Mouse (Mus musculus) urinary bladder, adult 2 months (tissue): Measurements from ENCODE around the gene Wiz. TPM values are rescaled to one million over a fixed set of nuclear protein-coding genes. Genes with fewer than 3 reads are reported as not detected.

Experiments
- DNase-seq: peaks from one replicate; pipeline ENCODE4 v3.0.0; 2022; ENCODE audit warnings: low spot score
- polyA plus RNA-seq: library from polyadenylated mRNA; depleted of rRNA; stranded (reverse); fragments of >200 nt; gene quantifications from 2 replicates; pipeline ENCODE4 v1.2.3, GENCODE M21; 2012; rRNA removed

Gene Wiz
- polyA plus RNA-seq, result 28.3 and 34.2 TPM in 2 replicates

DNA sequence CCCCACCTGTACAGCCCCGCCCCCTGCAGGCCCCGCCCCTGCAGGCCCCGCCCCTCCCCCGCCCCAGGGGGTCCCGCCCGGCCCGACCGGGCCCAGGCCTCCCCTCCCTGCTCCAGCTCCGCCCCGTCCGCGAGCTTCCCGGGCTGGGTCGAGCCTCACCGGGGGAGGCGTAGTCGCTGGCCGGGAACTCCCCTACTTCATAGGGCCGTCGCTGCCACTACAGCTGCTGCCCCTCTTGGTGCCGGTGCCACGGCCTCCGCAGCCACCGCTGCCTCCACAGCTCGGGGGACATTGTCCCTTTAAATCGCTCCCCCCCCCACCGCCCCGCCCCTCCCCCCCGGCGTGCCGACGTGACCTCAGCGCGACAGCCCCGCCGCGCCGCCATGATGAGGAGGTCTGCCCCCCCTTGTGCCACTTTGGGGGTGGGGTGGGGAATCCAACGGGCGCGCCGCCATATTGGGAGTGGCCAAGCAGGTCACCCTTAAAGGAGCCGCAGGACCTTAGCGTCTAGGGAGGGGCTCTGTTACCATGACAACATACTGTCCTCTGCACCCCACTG is at the start of gene Wiz:
Gene Wiz (minus strand): TSS at position 339 of the 559 bp plus-strand sequence.
- DNase-seq, result peak; percentile 87

DNA sequence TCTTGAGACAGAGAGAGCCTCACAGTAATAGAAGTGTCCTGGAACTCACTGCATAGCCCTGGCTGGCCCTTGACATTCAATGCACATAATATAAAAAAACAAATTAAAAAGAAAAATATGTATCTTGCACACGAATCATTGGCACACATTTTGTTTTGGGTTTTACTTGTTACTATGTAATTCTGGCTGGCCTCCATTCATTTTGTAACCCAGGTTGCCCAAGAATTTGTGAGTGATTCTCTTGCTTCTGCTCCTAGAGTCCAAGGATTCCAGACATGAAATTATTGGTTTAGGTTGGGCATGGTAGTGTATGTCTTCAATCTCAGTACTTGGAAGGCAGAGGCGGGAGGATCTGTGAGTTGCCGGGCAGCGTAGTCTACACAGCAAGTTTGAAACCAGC is 47.9 kb upstream of the Wiz start:
- no peak for DNase-seq

DNA sequence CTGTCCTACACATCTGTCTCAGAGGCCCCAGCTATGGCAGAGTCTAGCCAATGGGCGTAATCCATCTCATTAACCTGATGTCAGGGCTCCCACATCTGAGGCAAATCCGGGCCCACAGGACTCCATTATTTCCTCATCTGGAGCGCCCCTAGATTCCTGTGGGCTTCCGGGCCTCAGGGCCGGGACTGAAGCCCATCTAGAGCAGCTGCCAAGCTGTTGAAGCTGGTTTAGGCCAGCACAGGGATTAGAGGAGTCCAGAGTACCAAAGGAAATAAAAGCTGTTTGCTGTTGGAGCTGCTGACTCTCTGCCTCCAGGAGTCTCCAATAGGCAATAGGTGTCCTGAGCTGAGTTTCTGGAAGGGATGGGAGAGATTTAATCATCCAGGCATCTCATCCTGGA is 45.9 kb upstream of the Wiz start:
- no peak for DNase-seq

DNA sequence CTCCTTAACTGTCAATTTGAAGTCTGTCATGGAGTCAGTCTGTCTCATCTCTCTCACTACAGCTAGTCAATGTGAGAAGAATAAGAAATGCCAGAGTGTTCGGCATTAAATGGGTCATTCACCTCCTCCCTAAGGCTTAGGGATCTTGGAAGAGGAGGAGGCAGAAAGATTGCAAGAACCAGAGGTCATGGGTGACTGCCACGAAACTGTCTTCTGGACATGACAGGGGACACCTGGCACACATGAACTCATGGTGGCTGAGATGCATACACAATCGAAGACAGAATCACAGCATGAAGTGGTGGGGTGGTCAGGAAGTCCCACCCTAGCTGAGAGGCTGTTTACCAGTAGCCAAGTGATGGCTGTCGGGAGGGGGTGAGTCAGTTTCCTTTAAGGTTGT is 45.1 kb upstream of the Wiz start:
- DNase-seq, result no peak

DNA sequence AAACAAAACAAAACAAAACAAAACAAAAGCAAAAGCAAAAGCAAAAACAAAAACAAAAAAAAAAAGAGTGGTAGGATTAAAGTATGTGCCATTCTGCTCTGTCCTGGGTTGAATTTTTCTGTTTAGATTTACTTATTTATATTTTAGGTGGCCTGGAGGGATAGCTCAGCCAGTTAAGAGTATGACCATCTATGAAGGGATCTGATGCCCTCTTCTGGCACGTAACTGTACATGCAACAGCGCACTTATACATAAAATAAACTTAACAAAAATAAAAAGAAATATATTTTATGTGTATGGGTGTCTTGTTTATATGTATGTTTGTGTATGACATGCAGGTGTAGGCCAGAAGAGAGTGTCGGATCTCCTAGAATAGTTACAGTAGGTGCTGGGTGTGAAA is 42.7 kb upstream of the Wiz start:
- DNase-seq, result no peak

DNA sequence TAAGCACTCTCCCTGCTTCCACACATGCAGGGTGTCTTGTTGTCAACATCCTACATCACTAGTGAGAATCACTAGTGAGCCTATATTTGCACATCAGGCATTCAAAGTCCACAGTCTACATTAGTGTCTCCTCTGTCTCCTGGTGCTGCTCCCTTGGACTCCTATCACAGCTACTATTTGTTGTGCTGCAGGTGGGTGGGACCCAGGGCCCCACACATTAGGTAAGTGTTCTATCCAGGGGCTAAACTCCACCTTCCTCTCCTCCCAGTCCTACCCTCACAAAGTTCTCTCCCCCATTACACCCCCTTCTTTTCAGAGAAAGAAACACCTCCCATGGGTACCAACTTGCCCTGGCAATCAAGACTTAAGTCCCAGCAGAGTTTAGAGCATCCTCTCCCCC is 37.4 kb upstream of the Wiz start:
- DNase-seq, result no peak

DNA sequence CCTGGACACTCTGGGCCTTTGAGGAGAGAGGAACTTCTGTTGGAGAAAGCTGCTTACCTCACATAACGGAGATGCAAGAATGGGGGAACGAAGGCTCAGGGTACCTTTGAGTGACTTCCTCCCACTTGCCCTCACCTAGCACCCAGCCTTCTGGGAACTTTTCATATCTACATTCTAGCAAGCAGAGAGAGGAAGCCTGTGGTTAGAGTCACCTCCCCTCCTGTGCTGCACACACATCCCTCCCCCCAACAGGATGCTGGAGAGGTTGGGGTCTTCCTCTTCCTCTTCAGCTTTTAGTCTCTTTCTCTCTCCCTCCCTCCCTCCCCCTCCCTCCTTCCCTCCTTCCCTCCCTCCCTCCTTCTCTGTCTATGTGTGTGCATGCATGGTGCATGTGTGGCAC is 34.8 kb upstream of the Wiz start, which contains the start of gene Pglyrp2:
Gene Pglyrp2 (minus strand): TSS at position 134 of the 400 bp plus-strand sequence.
- DNase-seq, result no peak

DNA sequence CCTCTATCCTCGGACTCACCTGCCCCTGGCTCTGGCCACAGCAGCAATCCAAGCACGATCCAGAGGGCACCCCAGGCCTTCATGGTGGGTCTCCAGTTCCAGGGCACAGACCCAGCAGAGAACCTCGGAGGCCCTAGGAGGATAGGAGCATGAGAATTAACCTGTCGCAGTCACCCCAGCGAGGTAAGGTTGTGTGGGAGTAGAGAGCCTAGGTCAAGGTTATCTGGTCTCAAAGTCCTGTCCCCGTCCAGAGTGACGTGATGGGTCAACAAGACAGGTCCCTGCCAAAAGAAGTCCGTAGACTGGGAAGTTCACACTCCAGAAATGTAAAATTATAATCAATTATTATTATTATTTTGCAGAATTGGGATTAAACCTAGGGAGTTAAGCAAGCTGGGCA is 31.5 kb upstream of the Wiz start:
- no peak for DNase-seq

DNA sequence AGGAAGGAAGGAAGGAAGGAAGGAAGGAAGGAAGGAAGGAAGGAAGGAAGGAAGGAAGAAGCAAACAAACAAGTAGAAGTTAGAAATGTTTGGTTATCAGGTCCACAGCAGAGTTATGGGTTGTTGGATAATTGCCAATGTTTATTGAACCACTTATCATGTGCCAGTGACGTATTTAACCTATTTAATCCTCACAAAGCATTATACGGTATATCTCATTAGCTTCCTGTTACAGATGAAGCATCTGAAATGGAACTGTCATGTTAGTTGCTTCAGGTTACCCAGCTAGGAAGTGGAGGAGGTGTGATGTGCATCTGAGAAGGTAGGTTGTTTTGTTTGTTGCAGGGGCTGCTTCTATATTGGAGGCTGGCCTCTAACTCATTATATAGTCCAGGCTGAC is 30.8 kb upstream of the Wiz start:
- no peak for DNase-seq

DNA sequence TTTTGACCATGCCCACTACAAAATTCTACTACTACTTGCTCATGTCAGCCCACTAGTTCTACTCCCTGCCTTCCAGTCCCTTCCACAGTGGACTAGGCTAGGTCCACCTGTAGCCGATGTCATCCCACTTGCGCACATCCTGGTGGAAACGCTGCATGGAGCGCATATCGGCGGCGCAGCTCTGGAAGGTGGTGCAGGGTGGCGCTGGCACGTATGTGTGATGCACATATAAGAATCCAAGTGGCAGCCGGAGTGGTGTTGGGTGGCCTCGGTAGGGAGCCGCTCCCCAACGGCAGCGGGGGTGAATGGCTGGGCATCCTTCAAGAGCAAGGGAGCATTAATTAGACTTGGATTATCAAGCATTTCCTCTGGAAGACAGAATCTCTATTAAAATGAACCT is 27.5 kb upstream of the Wiz start:
- no peak for DNase-seq

DNA sequence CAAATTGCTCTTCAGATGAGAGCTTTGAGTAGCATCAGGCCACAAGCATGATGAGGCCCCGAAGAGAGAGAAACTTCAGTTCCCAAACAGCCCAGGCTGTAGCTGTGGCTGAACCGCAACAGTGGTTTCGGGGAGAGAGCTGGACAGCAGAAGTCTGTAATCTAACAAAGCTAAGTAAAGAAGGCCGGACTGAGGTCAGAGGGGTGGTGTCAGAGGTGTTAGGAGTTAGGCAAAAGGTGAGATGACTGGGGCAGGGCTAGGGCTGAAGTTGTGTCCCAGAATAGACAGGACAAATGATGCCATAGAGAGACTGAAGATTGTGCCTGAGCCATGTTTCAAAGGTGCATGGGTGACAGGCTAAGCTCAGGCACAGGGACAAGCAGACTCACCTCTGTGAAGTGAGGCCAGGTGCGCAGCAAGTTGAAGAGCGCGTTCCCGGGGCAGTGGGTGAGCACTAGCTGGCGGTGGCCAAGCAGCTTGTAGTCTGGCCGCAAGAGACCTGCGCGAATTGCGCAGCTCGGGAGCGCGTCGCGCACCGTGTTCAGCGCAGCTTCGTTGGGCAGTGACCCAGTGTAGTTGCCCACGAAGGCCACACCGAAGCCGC is 26.3 kb upstream of the Wiz start:
- no peak for DNase-seq

DNA sequence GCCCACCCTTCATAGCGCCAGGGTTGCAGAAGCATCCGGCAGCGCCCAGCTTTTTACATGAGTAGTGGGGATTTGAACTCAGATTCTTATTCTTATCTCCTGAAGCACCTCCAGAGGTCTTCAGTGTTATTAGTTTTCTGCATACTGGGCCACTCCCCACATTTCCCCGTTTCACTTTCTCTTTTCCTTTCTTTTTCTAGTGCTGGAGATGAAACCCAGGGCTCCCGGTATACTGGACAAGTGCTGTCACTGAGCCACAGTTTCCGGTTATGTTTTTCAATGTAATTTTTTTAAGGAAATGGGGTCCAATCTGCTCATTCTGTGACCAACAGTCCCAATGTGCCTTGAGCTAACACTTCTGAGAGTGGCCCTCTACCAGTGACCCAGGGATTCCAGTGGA is 22.7 kb upstream of the Wiz start:
- DNase-seq, result no peak

DNA sequence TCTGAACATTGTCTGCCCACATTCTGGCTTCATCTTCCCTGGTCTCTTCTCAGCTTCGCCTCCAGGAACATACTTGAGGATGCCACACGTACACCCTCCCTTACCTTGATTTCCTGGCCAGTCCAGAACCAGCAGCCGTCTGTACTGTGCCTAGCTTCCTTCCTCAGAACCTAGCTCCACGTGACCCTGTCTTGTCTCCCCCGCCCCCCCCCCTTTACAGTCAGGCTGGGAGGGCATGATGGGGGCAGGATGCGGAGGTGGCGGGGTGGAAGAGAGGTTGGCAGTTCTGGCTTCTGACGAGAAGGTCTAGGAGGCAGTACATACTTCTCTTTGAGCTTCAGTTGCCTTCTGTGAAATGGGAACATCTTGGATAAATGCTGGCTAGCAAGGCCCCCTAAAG is 14.2 kb upstream of the Wiz start, which contains the start of gene Rasal3:
Gene Rasal3 (minus strand): TSS at position 167 of the 400 bp plus-strand sequence.
- no peak for DNase-seq

DNA sequence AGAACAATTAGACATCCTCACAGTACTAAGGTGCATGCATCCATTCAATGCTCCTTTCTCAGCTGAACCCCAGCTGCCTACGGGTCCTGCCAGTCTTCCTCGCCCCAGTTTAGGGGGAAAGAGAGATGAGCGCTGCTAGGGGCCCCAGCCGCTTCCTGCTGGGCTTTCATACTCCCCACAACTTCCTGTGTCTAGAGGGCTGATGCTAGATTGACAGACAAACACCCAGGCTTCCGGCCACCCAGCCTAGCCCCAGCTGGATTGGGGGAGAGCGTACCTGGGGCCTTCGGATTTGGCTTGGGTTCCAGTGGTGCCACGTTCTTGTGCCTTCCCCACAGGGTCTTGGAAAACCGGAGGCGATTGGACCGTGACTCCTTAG is 13.5 kb upstream of the Wiz start:
- DNase-seq, result no peak

DNA sequence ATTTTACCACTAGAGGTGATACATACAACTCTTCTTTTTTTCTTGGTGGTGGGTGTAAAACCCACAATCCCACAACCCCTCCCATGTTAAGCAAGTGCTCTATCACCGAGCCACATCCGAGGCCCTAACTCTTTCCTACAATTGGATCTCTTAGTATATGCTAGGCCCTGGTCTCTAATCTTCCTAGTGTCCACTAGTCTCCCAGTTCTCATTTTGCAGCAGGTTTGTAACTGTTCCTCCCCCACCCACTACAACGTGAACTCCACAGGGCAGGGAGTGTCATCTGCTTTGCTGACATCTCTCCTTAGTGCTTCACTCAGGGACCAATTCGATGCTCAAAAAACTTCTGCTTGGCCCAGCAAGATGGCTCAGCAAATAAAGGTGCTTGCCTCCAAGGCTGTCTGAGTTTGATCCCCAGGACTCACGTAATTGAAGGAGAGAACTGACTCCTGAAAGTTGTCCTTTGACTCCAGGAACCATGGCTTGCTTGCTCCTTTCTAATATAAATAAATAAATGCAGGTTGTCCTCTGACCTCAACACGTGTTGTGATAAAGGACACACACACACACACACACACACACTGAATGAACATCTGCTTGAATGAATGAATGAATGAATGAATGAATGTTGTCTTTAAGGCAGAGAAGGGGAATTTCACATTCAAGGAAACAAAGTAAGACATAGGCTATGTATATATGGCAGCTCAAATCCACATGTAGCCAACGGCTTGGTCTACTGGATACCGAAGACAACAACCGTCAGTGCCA is 13.0 kb upstream of the Wiz start:
- no peak for DNase-seq

DNA sequence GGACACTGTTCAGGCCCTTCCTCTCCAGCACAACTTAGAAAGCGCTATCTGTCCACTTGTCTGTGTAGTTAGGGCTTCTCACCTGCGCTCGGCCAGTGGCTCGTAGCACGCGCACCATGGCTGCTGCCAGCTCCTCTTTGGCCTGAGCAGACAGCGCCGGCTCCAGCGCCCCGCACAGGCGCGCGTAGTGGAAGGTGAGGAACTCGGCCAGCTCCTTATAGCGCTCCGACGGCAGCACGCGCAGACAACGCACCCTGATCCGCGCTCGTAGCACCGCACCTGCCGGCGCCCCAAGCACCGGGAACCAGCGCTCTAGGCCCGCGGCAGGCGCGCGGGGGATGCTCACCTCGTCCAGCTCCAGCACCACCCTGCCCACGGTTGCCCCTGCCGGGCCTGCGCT is 7.0 kb upstream of the Wiz start:
- no peak for DNase-seq

DNA sequence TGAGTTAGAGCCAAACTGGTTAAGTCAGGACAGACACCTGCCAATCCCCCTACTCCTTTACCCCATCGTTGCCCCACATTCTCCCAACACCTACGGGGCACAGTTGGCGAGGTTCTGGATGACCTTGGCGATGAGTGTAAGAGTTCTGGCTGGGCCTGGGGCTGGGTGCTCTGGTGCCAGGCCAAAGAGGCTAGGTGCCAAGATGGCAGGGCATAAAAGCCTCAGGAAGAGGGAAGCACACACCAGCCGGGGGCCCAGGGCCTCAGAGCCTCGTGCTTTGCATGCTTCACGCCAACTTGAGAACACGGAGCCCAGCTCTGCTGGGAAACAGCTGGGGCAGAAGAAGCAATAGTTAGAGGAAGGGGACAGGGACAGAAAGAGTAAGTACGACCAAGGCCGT is 4.7 kb upstream of the Wiz start:
- DNase-seq, result no peak

DNA sequence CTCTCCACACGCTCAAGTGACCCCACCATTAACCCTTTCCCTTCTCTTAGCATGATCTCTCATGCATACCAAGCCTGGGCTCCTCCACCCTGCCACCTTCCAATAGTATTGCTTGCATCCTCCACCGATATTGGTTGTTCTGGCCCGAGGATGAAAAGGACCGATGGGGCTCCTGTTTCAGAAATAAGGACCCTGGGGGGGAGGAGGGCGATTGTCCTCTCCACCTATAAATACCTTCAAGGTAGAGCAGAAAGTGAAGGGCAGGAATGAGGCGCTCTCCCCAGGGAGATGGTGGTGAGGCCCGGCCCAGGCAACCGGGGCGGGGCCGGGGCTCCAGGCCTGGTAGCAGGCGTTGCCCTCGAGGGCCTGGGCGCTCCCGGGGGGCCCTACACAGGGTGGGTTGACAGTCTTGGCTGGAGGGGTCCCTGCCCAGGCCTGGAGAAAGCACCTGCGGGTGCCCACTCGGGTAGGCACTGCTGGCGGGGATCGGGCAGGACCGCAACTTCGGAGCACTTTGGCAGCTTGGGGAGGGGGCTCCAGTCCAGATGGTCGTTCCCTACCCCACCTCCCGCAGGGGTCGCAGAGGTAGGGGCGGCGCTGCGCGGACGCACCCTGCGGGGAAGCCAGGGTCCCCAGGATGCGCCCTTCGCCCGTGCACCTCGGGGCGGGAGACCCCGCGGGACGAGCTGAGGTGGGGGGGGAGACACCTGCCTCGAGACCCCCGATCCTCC is 704 bp downstream of the Wiz start:
- DNase-seq, result peak; percentile 49

DNA sequence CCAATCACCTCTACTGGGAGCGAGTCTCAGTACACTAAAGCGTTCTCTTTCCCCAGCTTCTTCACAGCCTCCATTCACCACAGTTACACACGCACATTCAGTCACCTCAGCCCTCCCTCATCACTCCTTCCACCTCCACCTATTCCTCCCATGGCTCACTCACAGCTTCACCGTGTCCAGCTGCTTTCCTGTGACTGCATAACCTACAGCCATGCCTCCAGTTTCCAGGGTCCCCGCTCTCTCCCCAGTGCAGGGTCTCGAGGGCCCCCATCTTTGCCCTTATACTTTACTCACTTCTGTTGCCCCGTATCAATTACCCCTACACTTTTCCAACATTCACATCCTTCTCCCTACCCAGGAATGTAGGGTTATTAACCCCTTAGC is 1.3 kb downstream of the Wiz start:
- no peak for DNase-seq

DNA sequence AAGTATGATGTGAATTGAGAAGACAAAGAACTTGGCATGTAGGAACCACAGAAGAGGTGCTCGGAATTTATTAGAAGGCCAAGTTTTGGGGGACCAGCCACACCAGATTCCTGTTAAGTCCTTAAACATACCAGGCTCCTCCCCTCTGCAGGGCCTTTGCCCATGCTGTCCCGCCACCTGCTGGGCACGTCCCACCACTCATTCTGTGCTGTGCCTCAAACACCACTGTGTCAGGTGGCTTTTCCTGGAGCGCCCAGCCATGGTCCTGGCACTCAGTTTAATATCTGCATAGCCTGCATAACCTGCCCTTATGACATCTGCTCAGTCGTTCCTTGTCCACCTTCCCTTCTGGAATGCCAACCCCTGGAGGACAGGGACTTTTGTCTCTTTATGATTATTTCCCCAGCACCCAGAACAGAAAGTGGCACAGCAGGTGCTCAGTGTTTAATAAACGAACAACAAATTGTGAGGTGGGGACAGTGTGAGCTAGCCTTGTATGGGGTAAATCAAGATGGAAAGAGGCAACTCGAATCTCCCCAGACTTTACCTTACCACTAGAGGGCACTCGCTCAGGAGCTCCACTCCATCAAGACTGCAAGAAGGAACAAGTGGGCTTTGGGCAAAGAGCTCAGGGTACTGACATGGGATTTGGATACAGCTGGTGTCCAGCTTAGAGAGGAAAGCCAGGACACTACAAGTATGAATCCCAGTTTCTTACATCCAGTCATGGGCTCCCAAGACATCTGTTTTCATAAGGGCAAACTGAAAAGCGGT is 2.4 kb downstream of the Wiz start:
- DNase-seq, result no peak

DNA sequence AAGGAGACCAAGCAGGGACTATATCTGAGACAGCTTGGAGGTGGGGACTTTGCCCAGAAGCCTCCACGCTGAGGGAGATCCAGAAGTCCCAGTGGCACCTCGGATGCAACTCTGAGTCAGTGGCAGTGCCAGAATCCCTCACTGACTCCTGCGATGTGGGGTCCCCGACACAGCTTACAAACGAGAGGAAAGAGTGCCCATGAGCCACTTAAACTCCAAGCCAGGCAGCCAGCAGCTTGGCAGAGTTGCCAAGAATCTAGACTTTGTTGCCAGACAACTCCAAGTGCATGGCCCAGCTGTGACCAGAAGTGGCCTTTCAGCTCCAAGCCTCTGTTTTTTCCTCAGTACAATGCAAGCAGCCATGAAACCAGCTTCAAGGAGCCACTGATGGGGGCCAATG is 5.6 kb downstream of the Wiz start:
- DNase-seq, result no peak

DNA sequence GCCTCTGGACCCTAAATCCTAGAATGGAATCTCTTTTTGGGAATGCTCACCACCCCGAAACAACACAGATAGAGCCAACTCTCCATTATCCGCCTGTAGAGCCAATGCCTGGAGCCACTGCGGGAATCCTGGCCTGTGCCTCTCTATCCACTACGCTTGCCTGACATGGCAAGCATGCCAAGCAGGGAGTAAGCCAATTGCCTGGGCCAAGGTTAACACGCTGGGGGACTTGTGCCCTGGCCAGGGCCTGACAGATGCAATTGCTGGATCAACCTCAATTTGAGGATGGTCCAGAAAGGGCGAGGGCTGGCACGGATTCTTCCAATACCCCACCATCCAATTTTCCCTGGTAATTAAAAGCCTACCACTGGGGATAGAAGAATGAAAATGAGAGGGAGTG is 6.7 kb downstream of the Wiz start:
- DNase-seq, result no peak
